Mouse (Mus musculus): ENCODE measurements around the gene Chd2.

DNA sequence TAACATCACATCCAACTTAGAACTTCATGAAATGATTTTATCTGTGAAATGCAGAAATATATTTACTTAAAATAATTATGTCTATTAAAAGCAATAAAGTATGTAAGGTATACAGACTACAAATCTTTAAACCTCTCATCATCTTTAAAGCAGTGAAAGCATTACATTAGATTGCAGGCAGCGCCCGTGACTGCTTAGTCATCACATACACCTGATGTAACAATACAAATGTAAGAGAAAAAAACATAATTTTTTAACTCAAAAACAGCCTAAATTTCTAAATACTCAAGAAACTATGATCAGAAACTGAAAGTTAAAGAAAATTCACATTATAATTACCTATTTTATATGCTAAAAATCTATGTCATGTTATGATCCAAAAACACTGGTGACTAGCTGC is 11.5 kb upstream of the Chd2 start:
- TF ChIP-seq CTCF (IDR thresholded peaks at IDR 0.05; ENCODE audit: low read depth, low read length): no peak
- TF ChIP-seq TAL1 (conservative IDR thresholded peaks at IDR 0.05; ENCODE audit: low read depth, low read length): no peak
- TF ChIP-seq GATA1 (IDR thresholded peaks at IDR 0.05; ENCODE audit: borderline replicate concordance, low read length): no peak

All from G1E (cell line).